ENCODE assay signal across 8 mouse cellular contexts in genomic region chr10:7662471-7663141, GRCm38 (mm10). TPM values are rescaled to one million over a fixed set of nuclear protein-coding genes. Genes with fewer than 3 reads are reported as not detected.
DNase-seq lines count a peak whose midpoint lies in the region; ATAC-seq lines count a peak whose summit lies in the region.

No protein-coding gene starts in this region.

- H3K4me3 ChIP-seq in limb, embryonic 10.5 days: peak overlapping the region; percentile 93
- H3K4me3 ChIP-seq in midbrain, embryonic 13.5 days (replicated peaks): peak overlapping the region; percentile 93

- H3K9me3 ChIP-seq in limb, embryonic 10.5 days (replicated peaks): no peaks in the 10 kb centered on the region
- H3K9me3 ChIP-seq in midbrain, embryonic 13.5 days: no peaks in the 10 kb centered on the region

- no peaks in the 10 kb centered on the region for H3K36me3 ChIP-seq in limb, embryonic 10.5 days
- no peaks in the 10 kb centered on the region for H3K36me3 ChIP-seq in midbrain, embryonic 13.5 days

- peaks cover 7% of the 10 kb centered on the region for H3K4me1 ChIP-seq in limb, embryonic 10.5 days
- H3K4me1 ChIP-seq in midbrain, embryonic 13.5 days (replicated peaks): peaks cover 23% of the 10 kb centered on the region

- H3K27ac ChIP-seq in limb, embryonic 10.5 days: peak overlapping the region; percentile 94
- peak overlapping the region; percentile 96 for H3K27ac ChIP-seq in midbrain, embryonic 13.5 days

- 0% methylated on average over 44 of the region's 44 CpGs for WGBS in limb, embryonic 10.5 days
- WGBS in midbrain, embryonic 13.5 days: under 1% methylated on average over 44 of the region's 44 CpGs

- peak overlapping the region; percentile 88 for H3K9ac ChIP-seq in midbrain, embryonic 13.5 days (replicated peaks)

- peak; percentile 68 for ATAC-seq in erythroblast, adult 5-6 weeks (replicated peaks; ENCODE audit: low FRiP score, poor library complexity, severe bottlenecking)
- ATAC-seq in midbrain, embryonic 13.5 days: peak; percentile 83

- peak overlapping the region; percentile 78 for H3K4me2 ChIP-seq in midbrain, embryonic 13.5 days (replicated peaks)

- H3K27me3 ChIP-seq in limb, embryonic 10.5 days (ENCODE audit: low read depth, poor library complexity, severe bottlenecking): no peaks in the 10 kb centered on the region
- no peaks in the 10 kb centered on the region for H3K27me3 ChIP-seq in midbrain, embryonic 13.5 days

- peak; percentile 65 for DNase-seq in ovary, postnatal 10 days (ENCODE audit: low spot score)
- no peak for DNase-seq in ovary, postnatal 36 days (ENCODE audit: low spot score)
- peak; percentile 59 for DNase-seq in WW6 (ENCODE audit: low read depth, low spot score)
- no peak for DNase-seq in limb, embryonic 10.5 days (ENCODE audit: low spot score)
- DNase-seq in right cerebral cortex, postnatal 4 days: no peak
- no peak for DNase-seq in cerebellum, postnatal 25 days

RNA-seq across cellular contexts. Expression of gene Nup43, which starts 4.7 kb away (rescaled TPM):
- total RNA-seq in erythroblast, adult 5-6 weeks (2015; ENCODE audit: low replicate concordance): 3.6 and 23.8 TPM in 2 replicates
- total RNA-seq in erythroblast, adult 5-6 weeks (2017; ENCODE audit: low replicate concordance): 5.4 and 7.2 TPM in 2 replicates
- polyA plus RNA-seq in limb, embryonic 10.5 days (2016; fragmentation: Nextera tagmentation; extraction: Ambion mirVana): 93.2 and 102 TPM in 2 replicates
- polyA plus RNA-seq in midbrain, embryonic 13.5 days (2015; fragmentation: Nextera tagmentation; extraction: Ambion mirVana): 41.2 and 44.8 TPM in 2 replicates

RNA-seq across cellular contexts. Expression of gene Pcmt1, which starts 18.3 kb away (rescaled TPM):
- 22.7 and 30.5 TPM in 2 replicates for total RNA-seq in erythroblast, adult 5-6 weeks (2015; ENCODE audit: low replicate concordance)
- total RNA-seq in erythroblast, adult 5-6 weeks (2017; ENCODE audit: low replicate concordance): 33.7 and 42.5 TPM in 2 replicates
- 111 and 115 TPM in 2 replicates for polyA plus RNA-seq in limb, embryonic 10.5 days (2016; fragmentation: Nextera tagmentation; extraction: Ambion mirVana)
- polyA plus RNA-seq in midbrain, embryonic 13.5 days (2015; fragmentation: Nextera tagmentation; extraction: Ambion mirVana): 150 and 153 TPM in 2 replicates

RNA-seq across cellular contexts. Expression of gene Lats1, which starts 18.4 kb away (rescaled TPM):
- 6.9 and 8.5 TPM in 2 replicates for total RNA-seq in erythroblast, adult 5-6 weeks (2015; ENCODE audit: low replicate concordance)
- 5.2 and 6.5 TPM in 2 replicates for total RNA-seq in erythroblast, adult 5-6 weeks (2017; ENCODE audit: low replicate concordance)
- polyA plus RNA-seq in limb, embryonic 10.5 days (2016; fragmentation: Nextera tagmentation; extraction: Ambion mirVana): 5.5 and 7.3 TPM in 2 replicates
- 12.1 and 12.4 TPM in 2 replicates for polyA plus RNA-seq in midbrain, embryonic 13.5 days (2015; fragmentation: Nextera tagmentation; extraction: Ambion mirVana)

Comparison
In these comparisons a context has a peak if more than half of its experiments do, and no peak if none do; other contexts are left out.
1. DNase-seq: peak in ovary, postnatal 10 days (single experiment) and WW6 (single experiment); none in ovary, postnatal 36 days (single experiment), limb, embryonic 10.5 days (single experiment), right cerebral cortex, postnatal 4 days (single experiment) and cerebellum, postnatal 25 days (0 of 2).